Mouse (Mus musculus): ENCODE measurements at regions not wholly inside any gene's neighbourhood (a gene's known extent, or its start where the extent isn't known, plus 50 kb on each side); places are given as distances from the start of the nearest gene placed in this dataset.

GRCm38 (mm10) chr19:49880241-49880640 is 798.2 kb downstream of the Sorcs1 start:
- ATAC-seq (replicated peaks): no peak
- Histone ChIP-seq H3K9ac (no peak overlapping the region), H3K4me3 (no peak overlapping the region), H3K27me3 (replicated peaks) (no peaks in the 10 kb centered on the region), H3K9me3 (no peaks in the 10 kb centered on the region), H3K27ac (no peak overlapping the region), H3K4me1 (no peaks in the 10 kb centered on the region), H3K36me3 (replicated peaks) (no peaks in the 10 kb centered on the region), H3K4me2 (no peak overlapping the region)
- WGBS: 75% methylated on average over 3 of the region's 3 CpGs

GRCm38 (mm10) chr19:49860761-49861160 is 817.7 kb downstream of the Sorcs1 start:
- Histone ChIP-seq H3K4me1 (no peaks in the 10 kb centered on the region), H3K36me3 (replicated peaks) (no peaks in the 10 kb centered on the region), H3K9me3 (no peaks in the 10 kb centered on the region), H3K27ac (no peak overlapping the region), H3K27me3 (replicated peaks) (no peaks in the 10 kb centered on the region), H3K4me2 (no peak overlapping the region), H3K9ac (no peak overlapping the region), H3K4me3 (no peak overlapping the region)
- WGBS: 38% methylated on average over 7 of the region's 7 CpGs
- peak; percentile 65; the same call in 1 of the 2 replicates for ATAC-seq (replicated peaks)

- Histone ChIP-seq H3K27me3 (replicated peaks) (no peaks in the 10 kb centered on the region), H3K36me3 (replicated peaks) (no peaks in the 10 kb centered on the region), H3K4me1 (no peaks in the 10 kb centered on the region), H3K9me3 (no peaks in the 10 kb centered on the region), H3K27ac (0 out of 2 replicates have a peak overlapping the region, but pooled peaks have one; percentile 25), H3K9ac (no peak overlapping the region), H3K4me3 (no peak overlapping the region), H3K4me2 (no peak overlapping the region)
- no peak for ATAC-seq (replicated peaks)
- 57% methylated on average over 9 of the region's 9 CpGs for WGBS
Observed at GRCm38 (mm10) chr19:49855481-49856035, 822.9 kb downstream of the Sorcs1 start.

DNA sequence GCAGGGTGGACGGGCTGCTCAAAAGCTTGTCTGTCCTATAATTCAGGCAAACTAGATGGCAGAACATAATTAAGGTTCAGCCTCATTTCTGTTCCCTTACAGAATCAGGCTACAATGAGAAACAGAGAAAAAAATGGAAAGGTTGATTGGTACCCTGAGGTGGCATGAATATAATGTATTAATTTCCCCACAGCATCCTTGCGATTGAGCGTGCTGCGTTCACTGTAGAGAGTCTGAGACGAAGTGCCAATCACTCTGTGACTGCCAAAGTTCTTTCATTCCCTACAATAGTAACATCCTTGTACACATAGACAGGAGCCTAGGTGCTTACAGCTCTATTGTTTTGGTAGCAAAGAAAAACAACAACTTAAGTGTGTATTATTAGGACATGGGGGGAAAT is 836.5 kb downstream of the Sorcs1 start:
- Histone ChIP-seq H3K4me1 (no peaks in the 10 kb centered on the region), H3K4me3 (no peak overlapping the region), H3K9ac (no peak overlapping the region), H3K27ac (no peak overlapping the region), H3K9me3 (no peaks in the 10 kb centered on the region), H3K4me2 (no peak overlapping the region), H3K27me3 (replicated peaks) (no peaks in the 10 kb centered on the region), H3K36me3 (replicated peaks) (no peaks in the 10 kb centered on the region)
- ATAC-seq (replicated peaks): no peak
- 39% methylated on average over 5 of the region's 5 CpGs for WGBS

DNA sequence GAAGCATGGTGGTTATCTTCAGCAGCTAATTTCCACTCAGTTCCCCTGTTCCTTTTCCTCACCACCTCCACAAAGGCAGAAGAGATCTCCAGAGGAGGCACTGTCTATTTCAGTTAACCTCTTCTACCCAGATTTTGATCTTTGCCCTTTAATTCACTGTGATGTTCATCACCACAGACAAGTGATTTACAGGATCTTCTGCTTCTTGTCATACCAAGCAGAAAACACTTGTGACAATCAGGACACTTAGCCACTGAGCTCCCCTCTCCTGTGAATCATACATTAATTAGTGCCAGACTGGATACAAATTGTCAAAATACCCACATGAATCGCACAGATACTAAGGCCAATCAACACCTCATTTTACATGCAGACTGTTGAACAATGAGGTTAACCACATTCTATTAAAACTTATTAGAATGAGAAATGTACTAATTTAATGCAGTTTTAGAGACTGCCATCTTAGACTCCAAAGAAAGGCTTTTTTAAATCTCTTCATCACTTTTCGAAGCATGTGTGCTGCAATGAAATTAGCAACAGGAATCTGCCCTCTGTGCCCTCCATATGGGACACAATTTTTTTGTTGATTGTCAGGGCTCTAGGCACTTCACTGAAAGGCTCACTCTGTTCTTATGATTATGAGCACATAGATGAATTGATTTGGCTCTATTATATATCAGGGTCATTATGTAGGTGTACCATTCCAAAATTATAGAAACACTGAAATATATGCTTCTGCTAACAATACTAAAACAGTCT is 839.1 kb downstream of the Sorcs1 start:
- Histone ChIP-seq H3K36me3 (replicated peaks) (no peaks in the 10 kb centered on the region), H3K4me1 (no peaks in the 10 kb centered on the region), H3K4me2 (no peak overlapping the region), H3K9me3 (no peaks in the 10 kb centered on the region), H3K27me3 (replicated peaks) (no peaks in the 10 kb centered on the region), H3K27ac (no peak overlapping the region), H3K4me3 (no peak overlapping the region), H3K9ac (no peak overlapping the region)
- 53% methylated on average over 2 of the region's 2 CpGs for WGBS
- no peak for ATAC-seq (replicated peaks)

GRCm38 (mm10) chr19:49830918-49831317 is 847.5 kb downstream of the Sorcs1 start:
- Histone ChIP-seq H3K36me3 (replicated peaks) (no peaks in the 10 kb centered on the region), H3K4me2 (no peak overlapping the region), H3K9me3 (no peaks in the 10 kb centered on the region), H3K27me3 (replicated peaks) (no peaks in the 10 kb centered on the region), H3K9ac (no peak overlapping the region), H3K27ac (no peak overlapping the region), H3K4me3 (no peak overlapping the region), H3K4me1 (no peaks in the 10 kb centered on the region)
- ATAC-seq (replicated peaks): no peak
- 48% methylated on average over 6 of the region's 6 CpGs for WGBS

DNA sequence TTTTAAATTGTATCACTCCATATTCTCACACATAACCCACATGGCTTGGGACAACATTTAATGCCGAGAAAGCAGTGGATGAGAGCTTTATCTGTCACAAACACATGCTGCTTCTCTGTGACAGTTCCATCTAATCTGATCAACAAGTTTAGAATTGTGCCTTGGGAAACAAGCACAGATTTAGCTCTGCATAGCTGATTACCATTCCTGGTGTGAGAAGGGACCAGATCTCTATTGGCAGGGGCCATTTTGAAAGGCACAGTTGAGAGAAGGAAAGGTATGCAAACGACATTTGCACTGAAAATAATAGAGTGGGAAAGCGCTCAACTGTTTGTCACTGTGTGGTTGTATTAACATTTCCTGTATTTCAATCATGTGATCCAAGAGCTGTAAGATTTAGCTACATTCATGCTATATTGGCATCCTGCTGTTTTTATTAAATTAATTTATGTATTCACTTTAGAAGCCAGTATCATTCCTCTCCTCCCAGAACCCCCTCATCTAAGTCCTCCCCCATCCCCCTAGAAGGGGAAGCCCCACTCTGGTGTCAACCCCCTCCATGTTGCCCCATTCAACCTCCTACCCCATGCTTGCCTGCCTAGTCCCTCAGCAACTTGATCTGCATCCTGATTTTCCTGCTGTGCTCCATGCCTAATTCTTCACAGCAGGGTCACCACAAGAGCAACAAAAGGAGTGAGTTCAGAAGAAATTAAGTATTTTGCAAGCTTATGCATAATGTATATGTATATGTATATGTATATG is 872.6 kb downstream of the Sorcs1 start:
- no peak overlapping the region for H3K9ac ChIP-seq
- 37% methylated on average over 3 of the region's 3 CpGs for WGBS
- no peaks in the 10 kb centered on the region for H3K9me3 ChIP-seq
- ATAC-seq (replicated peaks): no peak
- H3K36me3 ChIP-seq (replicated peaks): no peaks in the 10 kb centered on the region
- no peaks in the 10 kb centered on the region for H3K27me3 ChIP-seq (replicated peaks)
- H3K4me3 ChIP-seq: no peak overlapping the region
- H3K4me2 ChIP-seq: no peak overlapping the region
- H3K4me1 ChIP-seq: 0 out of 2 replicates have a peak, but pooled peaks cover 3% of the 10 kb centered on the region
- H3K27ac ChIP-seq: no peak overlapping the region
